Mouse (Mus musculus) CH12.LX (cell line): ENCODE data around the gene Slc15a2.

Experiments
- CTCF ChIP-seq, 2 experiments: IDR thresholded peaks in 1 of 2; conservative IDR thresholded peaks in 1 of 2; 2 replicates each; pipeline ENCODE4 v1.5.1; 2011 to 2012; ENCODE audit warnings: low read depth in 2 of 2, low read length in 2 of 2, improper control_type of control experiment in 1 of 2, inconsistent platforms in 1 of 2, mild to moderate bottlenecking in 1 of 2, moderate library complexity in 1 of 2
- EP300 ChIP-seq: IDR thresholded peaks from 2 replicates; pipeline ENCODE4 v1.6.1; 2011; ENCODE audit warnings: low read length, improper control_type of control experiment
- ETS1 ChIP-seq: conservative IDR thresholded peaks from 2 replicates; pipeline ENCODE4 v1.6.1; 2012; ENCODE audit warnings: low read depth, mild to moderate bottlenecking, inconsistent platforms, low read length, improper control_type of control experiment, moderate library complexity
- MAX ChIP-seq: IDR thresholded peaks from 2 replicates; pipeline ENCODE4 v1.6.1; 2011; ENCODE audit warnings: low read length, improper control_type of control experiment
- MEF2A ChIP-seq: IDR thresholded peaks from 2 replicates; pipeline ENCODE4 v1.6.1; 2014; ENCODE audit warnings: low read depth, mild to moderate bottlenecking, inconsistent platforms, low read length, improper control_type of control experiment, borderline replicate concordance
- POLR2A ChIP-seq: IDR thresholded peaks from 2 replicates; pipeline ENCODE4 v1.6.1; 2011; ENCODE audit warnings: low read depth, mild to moderate bottlenecking, improper control_type of control experiment, low read length
- SMC3 ChIP-seq: IDR thresholded peaks from 2 replicates; pipeline ENCODE4 v1.6.1; 2011; ENCODE audit warnings: low read depth, low read length, improper control_type of control experiment
- ZC3H11A ChIP-seq: IDR thresholded peaks from 2 replicates; pipeline ENCODE4 v1.6.1; 2012; ENCODE audit warnings: low read depth, mild to moderate bottlenecking, inconsistent platforms, low read length, improper control_type of control experiment

- TF ChIP-seq CTCF (conservative IDR thresholded peaks at IDR 0.05 in 1 of 2, IDR thresholded peaks at IDR 0.05 in 1 of 2; ENCODE audit: low read depth in 2 of 2, low read length in 2 of 2): no peak
- no peak for TF ChIP-seq POLR2A
- peak; percentile 23; the same call in 1 of the 2 replicates for TF ChIP-seq MAX
- no peak for TF ChIP-seq SMC3
- peak; percentile 74; the same call in 1 of the 2 replicates for TF ChIP-seq MEF2A
- TF ChIP-seq ZC3H11A: no peak
- peak; percentile 71 for TF ChIP-seq EP300
- peak; percentile 93 for TF ChIP-seq ETS1
Measured at GRCm38 (mm10) chr16:36820747-36821146, 36.0 kb upstream of the Slc15a2 start.
